Mouse (Mus musculus) retina, postnatal 7 days (tissue): ENCODE data around the gene Gm11146.

Source experiments
- DNase-seq: peaks from one replicate; pipeline ENCODE4 v3.0.0-alpha.2; 2012; ENCODE audit warnings: low read depth, low spot score

Gene Gm11146

GRCm38 (mm10) chr16:77601994-77602393 is at the start of gene Gm11146:
Gm11146 (minus strand) TSS chr16:77602094.
- no peak for DNase-seq

GRCm38 (mm10) chr16:77650596-77650995 is 48.7 kb upstream of the Gm11146 start:
- DNase-seq = no peak

GRCm38 (mm10) chr16:77649006-77649405 is 47.1 kb upstream of the Gm11146 start:
- DNase-seq = no peak

DNA sequence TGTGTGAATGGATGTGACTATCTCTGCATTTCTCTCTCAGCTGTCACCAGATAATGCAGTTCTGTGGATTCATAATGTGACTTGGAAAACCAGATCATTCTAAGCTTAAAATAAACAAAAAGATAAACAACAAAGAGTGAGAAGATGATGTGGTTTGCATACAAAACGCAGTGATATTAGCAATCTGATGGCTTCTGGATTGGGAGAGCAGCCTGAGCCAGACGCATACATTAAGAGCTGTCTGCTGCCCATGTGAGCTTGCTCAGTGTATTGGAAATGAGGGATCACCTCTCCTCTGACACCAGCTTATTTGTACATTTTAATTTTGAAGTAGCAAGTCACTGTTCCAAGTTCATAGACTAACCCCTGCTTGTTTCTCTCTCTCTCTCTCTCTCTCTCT is 46.3 kb upstream of the Gm11146 start:
- no peak for DNase-seq

DNA sequence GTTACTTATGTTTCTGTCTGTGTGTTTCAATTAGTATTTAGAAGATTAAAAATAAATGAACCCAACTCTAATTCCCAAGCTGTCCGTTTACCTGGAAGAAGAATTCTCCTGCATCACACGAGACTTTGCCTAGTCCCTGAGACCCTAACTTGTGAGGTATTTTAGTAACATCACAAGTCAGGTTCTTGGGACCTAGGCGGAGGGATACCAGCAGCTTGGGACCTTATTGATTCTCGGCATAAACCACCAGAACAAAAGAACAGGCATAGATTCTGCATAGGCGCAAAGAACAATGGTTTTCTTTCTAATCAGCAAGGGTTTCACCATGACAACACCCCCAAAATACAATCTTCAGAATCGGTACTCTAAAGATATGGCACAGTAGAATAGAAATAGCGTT is 44.3 kb upstream of the Gm11146 start:
- no peak for DNase-seq

DNA sequence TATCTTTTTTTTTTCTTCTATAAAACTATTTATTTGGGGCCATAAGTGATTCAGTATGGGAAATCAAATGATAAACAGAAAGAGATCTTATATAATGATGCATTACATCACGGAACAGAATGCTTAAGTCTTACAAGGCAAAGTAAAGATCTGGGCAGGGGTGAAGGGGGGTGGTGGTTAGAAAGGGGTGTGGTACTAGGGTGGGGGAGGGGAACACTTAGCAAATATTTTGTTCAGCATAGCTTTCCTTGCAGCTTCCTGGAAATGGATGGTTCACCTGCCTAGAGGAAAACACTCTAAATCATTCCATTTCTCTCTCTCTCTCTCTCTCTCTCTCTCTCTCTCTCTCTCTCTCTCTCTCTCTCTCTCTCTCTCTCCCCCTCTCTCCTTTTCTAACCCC is 43.1 kb upstream of the Gm11146 start:
- DNase-seq = no peak

DNA sequence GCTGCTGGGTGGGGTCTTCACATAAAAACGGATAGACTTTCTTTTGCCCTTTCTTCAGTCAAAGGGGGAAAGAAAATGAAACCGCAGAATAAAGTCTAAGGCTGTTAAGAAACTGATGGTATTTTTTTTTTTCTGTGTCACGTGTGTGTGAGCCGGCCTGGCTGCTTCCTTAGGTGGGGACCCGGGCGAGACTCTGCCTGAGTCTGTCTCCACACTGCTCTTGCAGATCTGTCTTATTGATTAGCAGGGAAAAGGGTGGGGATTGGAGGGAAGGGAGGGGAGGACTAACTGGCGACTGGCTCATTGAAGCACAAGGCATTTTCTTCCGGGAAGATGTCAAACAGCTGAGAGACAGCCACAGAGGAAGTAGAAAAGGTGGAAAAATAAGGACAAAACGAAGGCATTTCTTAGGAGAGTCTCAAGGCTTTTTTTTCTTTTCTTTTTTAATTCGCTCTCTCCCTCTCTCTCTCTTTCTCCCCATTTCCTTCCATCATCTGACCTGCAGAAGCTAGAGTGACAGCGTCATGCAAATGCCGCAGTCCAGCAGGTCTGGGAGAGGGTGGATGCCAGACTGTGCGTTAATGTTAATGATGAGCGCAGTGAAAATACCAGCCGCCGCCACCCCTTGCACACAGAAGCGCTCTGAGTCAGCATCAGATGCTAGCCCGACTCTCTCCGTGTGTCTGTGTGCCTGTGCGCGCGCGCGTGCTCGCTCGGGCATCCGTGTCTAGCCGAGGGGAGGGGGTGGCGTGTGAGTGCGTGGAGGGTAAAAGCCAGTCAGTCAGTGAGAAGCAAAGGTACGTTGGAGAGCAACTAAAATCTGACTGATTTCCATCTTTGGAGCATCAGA is 42.2 kb upstream of the Gm11146 start:
- DNase-seq = peak; percentile 46

GRCm38 (mm10) chr16:77643036-77643870 is 41.4 kb upstream of the Gm11146 start:
- no peak for DNase-seq

DNA sequence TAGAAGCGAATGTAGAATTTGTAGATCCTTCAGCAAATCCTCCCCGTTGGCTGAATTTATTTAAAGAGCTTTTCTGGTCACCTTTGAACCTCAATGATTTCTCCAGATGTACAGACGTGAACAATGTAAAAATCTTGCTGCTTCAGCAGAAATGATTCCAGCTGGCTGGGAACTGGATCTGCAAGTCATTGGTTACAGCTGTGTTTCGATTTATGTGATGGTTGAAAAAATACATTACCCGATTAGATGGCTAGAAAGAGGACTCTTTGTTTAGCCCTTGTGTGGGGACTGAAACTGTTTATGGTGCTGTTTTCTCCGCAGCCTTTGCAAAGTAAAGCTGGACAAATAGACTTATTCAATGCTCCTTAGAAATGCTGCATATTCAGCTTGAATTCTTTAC is 34.6 kb upstream of the Gm11146 start:
- no peak for DNase-seq

GRCm38 (mm10) chr16:77632315-77632881 is 30.5 kb upstream of the Gm11146 start:
- no peak for DNase-seq

GRCm38 (mm10) chr16:77622681-77623080 is 20.8 kb upstream of the Gm11146 start:
- DNase-seq = no peak

- DNase-seq = no peak
Measured at GRCm38 (mm10) chr16:77602581-77602980, 687 bp upstream of the Gm11146 start.

DNA sequence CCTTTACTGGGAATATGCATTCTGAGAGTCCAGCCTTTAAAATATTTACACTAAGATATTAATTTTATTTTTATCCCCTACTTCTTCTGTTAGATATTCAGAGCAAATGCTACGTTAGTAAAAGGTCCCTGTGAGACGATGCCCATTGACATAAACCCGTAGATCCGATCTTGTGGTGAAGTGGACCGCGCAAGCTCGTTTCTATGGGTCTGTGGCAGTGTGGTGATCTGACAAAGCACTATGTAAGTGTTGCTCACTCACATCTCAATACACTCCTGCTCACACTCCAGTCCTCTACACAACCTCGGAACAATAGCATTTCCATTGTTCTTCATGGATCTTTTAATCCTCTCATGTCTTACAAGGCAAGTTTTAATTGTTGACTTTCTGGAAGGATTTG is 3.1 kb downstream of the Gm11146 start:
- no peak for DNase-seq

DNA sequence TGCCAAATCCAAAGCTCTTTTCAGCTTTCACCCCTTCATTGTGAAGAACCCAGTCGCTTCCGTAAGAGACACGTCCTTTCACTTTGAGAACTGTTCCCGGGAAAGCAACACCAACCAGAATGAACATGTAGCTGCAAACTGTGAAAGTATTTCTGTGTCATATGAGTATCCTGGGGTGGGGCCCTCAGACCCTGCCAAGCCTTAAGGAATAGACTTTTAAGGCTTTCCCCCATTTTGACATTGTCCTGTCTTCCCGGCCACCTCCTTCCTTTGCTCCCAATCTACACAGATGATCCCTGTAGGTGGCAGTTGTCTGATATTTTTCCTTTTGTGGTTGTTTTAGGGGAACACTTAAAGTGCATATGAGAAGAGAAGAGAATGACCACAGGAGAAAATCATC is 5.3 kb downstream of the Gm11146 start:
- no peak for DNase-seq

- DNase-seq = no peak
Measured at GRCm38 (mm10) chr16:77595661-77596060, 6.2 kb downstream of the Gm11146 start.

- DNase-seq = no peak
Measured at GRCm38 (mm10) chr16:77594553-77594952, 7.3 kb downstream of the Gm11146 start.

DNA sequence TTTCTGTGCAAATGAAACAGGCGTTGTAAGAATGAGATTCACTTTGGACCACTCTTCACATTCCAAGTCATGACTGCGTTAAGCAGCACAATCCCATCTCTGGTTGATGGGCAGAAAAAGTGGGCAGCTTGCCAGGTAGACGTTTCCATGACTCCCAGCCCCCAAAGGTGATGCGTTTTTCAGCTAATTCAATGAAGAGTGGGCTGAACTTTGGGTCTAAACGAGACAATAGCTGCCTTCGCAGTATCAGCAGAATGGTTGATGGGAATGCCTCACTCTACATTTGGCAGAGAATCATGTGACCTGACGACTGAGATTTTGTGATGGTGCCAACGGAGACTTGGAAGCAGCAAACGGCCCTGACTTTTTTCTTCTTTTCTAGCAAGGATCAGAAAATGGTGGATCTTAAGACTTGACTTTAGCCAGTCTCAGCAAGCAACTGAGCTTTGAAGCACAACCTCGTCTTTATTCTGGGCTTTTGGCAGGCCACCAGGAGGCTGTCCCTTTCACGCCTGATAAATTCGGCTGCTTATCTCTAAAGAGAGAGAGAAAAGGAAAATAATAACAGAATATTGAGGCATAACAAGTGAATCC is 8.0 kb downstream of the Gm11146 start:
- peak; percentile 14 for DNase-seq

DNA sequence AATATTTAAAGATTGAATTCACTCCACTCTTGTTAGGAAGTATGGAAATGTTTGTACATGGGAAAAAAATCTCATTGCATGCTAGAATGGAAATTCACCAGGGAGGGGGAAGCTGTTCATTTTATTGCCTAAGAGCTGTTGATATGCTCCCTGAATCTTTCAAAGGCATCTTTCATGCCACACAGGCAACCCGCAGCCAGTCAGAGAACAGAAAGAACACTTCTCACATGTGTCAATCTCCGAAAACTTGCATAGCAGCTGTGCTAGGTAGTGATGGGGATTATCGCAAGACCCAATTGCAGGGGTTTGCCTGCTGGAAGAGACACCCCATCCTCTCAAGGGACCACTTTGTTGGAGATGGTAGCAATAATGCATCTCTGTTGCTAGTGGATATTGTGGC is 8.9 kb downstream of the Gm11146 start:
- DNase-seq = no peak

DNA sequence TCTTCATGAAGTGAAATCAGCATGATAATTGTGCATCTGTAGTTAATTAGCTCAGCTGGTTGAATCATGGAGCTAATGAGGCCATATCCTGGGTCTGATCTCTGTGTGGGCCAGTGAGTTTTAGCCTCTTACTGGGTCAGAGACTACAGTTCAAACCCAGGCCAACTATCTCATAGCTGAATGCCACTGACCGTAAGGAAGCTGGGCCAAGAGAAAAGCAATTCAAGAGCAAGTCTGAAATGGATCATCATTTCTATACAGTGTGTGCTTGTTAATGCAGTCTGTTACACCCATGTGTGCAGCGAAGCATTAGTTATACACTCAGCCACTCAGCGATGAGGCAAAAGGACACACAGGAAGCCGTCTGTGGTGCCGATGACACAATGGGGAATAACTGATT is 28.9 kb downstream of the Gm11146 start:
- peak; percentile 3 for DNase-seq

DNA sequence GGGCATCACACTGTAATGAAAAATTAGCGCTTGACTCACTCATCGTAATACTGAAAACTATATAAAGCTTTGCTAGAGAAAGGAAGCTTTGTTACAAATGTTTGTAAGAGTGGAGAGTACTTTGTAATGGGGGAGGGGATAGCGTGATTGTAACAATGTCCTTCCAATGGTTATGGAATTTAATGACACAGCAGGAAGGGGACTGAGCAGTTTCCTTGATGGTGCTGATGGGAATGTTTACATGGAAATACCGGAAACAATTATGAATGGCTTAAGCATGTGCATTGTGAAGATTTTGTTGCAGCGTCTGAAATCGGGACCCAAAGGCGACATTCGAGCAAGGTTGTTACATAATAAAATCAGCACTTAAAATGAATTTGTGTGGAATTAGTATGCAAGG is 32.4 kb downstream of the Gm11146 start:
- no peak for DNase-seq

DNA sequence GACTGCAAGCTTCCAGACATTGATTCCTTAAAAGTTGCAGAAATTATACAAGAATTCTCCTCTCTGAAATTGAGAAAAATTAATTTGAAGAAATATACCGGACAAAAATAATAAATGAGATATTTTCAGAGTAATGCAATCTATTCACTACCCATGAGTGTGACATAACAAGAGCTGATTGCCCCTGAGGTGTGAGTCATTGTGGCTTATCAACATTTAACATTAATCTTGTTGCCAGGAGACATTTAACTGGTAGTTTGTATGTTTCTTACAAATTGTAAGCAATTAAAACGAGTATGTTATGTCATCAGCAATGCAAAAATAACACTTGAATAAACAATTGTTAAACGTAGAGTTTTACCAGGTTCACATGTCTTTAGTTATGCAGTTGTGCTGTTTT is 33.5 kb downstream of the Gm11146 start:
- DNase-seq = no peak

DNA sequence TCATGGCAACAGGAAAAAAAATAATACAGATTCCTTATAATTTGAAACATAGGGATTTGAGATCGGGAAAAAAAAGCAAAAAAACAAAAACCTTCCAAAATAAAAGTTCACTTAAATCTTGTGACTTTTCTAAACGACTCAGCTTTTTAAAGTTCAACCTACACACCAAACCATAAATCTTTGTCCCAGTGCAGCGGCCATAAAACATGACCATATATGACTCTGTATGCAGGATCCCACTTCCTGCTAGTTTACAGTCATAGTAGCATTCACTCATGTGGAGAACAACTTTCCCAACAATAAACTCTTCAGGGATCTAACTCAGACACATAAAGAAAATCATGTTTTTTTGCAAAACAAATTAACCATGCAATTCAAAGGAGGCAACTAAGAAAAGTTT is 39.0 kb downstream of the Gm11146 start:
- no peak for DNase-seq
